Mouse (Mus musculus) liver, embryonic 15.5 days (tissue): ENCODE measurements around the gene Fam185a. TPM values are rescaled to one million over a fixed set of nuclear protein-coding genes. Genes with fewer than 3 reads are reported as not detected.

Source experiments
- ATAC-seq: fragments of 200-750 bp; cut with Nextera tagmentation; 2 replicates; pipeline ENCODE4 v1.8.0; 2017; ENCODE audit warnings: moderate number of reproducible peaks, mild to moderate bottlenecking, moderate library complexity; ENCODE audit not compliant: insufficient read depth
- H3K27ac ChIP-seq: fragments of 300-500 bp; sonication (generic); replicated peaks from 2 replicates; pipeline ENCODE4 v1.5.1; 2015; ENCODE audit warnings: mild to moderate bottlenecking, inconsistent platforms
- H3K27me3 ChIP-seq: fragments of 300-500 bp; sonication (generic); 2 replicates; pipeline ENCODE4 v1.6.1; 2015; ENCODE audit warnings: mild to moderate bottlenecking, inconsistent platforms
- H3K36me3 ChIP-seq: fragments of 300-500 bp; sonication (generic); replicated peaks from 2 replicates; pipeline ENCODE4 v1.6.1; 2015; ENCODE audit warnings: moderate library complexity, mild to moderate bottlenecking, inconsistent platforms
- H3K4me1 ChIP-seq: fragments of 300-500 bp; sonication (generic); replicated peaks from 2 replicates; pipeline ENCODE4 v1.6.1; 2015; ENCODE audit warnings: inconsistent platforms
- H3K4me2 ChIP-seq: fragments of 300-500 bp; sonication (generic); 2 replicates; pipeline ENCODE4 v1.6.1; 2015; ENCODE audit warnings: moderate library complexity, mild to moderate bottlenecking, inconsistent platforms
- H3K4me3 ChIP-seq: fragments of 300-500 bp; sonication (generic); replicated peaks from 2 replicates; pipeline ENCODE4 v1.5.1; 2015; ENCODE audit warnings: mild to moderate bottlenecking, inconsistent platforms
- H3K9ac ChIP-seq: fragments of 300-500 bp; sonication (generic); 2 replicates; pipeline ENCODE4 v1.6.1; 2015; ENCODE audit warnings: moderate library complexity, mild to moderate bottlenecking, inconsistent platforms
- H3K9me3 ChIP-seq: fragments of 300-500 bp; sonication (generic); replicated peaks from 2 replicates; pipeline ENCODE4 v1.6.1; 2016; ENCODE audit warnings: inconsistent platforms
- WGBS: fragments of 180-500 bp; shearing (Covaris S2); methylation state at CpG from one replicate; pipeline ENCODE4 v1.1.7; 2015; ENCODE audit warnings: mixed read lengths; ENCODE audit not compliant: insufficient replicate concordance; 5-methylcytosine and 5-hydroxymethylcytosine counted together
- polyA plus RNA-seq: library from polyadenylated mRNA; unstranded; fragments of >200 nt; fragmentation: Nextera tagmentation; extraction: Ambion mirVana; gene quantifications from 2 replicates; pipeline ENCODE4 v1.2.1, GENCODE M21; 2015

Fam185a gene
- polyA plus RNA-seq, 1 experiment from 2014 or later, result 3.0 TPM

DNA sequence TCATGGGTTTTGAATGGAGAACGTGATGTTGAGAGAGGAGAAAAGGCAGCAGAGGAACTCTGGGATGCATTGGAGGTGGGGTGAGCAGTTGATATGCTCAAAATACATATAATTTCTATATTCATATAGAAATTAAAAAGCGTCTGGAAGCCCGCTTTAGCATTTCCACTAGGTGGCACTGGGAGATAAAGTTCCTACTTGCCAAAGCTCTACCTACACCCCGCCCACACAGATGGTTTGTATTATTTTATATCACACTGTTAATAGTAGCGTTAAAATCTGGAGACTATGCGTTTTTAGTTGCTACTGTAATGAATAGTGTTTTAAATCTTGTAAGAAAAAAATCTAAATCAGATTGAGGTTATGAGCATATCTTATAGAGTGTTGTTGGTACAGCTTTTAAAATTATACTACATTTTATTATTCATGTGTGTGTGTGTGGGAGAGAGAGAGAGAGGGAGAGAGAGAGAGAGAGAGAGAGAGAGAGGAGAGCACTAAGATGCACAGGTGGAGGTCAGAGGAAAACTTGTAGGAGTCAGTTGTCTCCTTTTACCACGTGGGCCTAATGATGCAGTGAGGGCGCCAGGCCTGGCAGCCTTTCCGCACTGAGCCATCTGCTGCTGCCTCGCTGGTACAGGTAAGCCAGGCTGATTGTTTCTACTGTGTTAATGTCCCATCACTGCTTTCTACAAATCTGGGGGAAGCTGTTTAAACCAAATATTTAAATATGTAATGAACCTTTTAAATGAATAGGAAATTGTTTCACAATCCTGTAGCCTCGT is 9.6 kb downstream of the Fam185a start:
- Histone ChIP-seq H3K36me3 (0 out of 2 replicates have a peak, but pooled peaks cover 2% of the 10 kb centered on the region), H3K27ac (no peak overlapping the region), H3K4me1 (0 out of 2 replicates have a peak, but pooled peaks cover under 1% of the 10 kb centered on the region), H3K9ac (no peak overlapping the region), H3K4me3 (no peak overlapping the region), H3K9me3 (no peaks in the 10 kb centered on the region), H3K4me2 (no peak overlapping the region), H3K27me3 (no peaks in the 10 kb centered on the region)
- WGBS, result 73% methylated on average over 11 of the region's 11 CpGs
- no peak for ATAC-seq

DNA sequence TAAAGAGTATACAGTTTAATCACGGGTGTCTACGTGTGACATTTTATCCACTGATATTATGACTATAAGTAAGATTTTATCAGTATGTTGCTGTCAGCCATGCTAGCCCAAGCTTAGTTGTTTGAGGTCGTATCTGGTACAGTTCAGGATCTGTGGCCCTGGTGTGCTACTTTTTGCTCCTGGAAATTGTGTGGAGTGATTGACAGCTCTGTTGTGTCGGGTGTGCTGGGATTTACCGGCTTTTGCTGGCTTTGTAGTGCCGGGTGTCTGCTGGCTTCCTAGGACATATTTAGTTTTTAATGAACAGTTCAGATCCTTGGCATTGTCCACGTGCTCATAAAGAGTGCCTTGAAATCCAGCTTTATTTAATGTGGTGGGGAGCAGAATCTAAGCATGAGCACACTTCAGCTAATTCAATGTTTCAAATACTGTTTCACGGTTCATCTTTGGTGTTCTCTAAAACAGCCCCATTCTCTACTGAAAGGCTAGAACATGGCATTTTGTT is 11.8 kb downstream of the Fam185a start:
- 72% methylated on average over 8 of the region's 8 CpGs for WGBS
- H3K36me3 ChIP-seq, result 0 out of 2 replicates have a peak, but pooled peaks cover 2% of the 10 kb centered on the region
- no peak for ATAC-seq

DNA sequence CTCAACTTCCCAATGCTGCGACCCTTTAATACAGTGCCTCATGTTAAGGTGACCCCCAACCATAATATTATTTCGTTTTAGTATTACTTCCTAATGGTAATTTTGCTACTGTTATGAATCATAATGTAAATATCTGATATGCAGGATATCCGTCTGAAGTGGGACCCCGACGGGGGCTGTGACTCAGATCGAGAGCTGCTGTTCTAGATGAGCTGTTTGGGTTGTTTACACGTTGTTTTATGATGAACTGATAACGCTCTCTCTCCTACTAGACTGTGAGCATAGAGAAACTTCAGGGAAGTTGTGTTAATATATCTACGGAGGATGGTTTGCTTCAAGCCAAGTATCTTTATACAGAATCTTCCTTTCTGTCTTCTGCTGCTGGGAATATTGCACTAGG is 13.7 kb downstream of the Fam185a start:
- no peak overlapping the region for H3K9ac ChIP-seq
- no peaks in the 10 kb centered on the region for H3K9me3 ChIP-seq
- ATAC-seq, result no peak
- H3K27me3 ChIP-seq, result no peaks in the 10 kb centered on the region
- H3K4me2 ChIP-seq, result no peak overlapping the region
- no peak overlapping the region for H3K27ac ChIP-seq
- no peaks in the 10 kb centered on the region for H3K4me1 ChIP-seq
- no peak overlapping the region for H3K4me3 ChIP-seq
- 0 out of 2 replicates have a peak, but pooled peaks cover 2% of the 10 kb centered on the region for H3K36me3 ChIP-seq
- WGBS, result 76% methylated on average over 9 of the region's 9 CpGs

More for the DNA sequence above, 11.8 kb downstream of the Fam185a start:
- Histone ChIP-seq H3K4me2 (no peak overlapping the region), H3K4me1 (no peaks in the 10 kb centered on the region), H3K9ac (no peak overlapping the region), H3K27me3 (no peaks in the 10 kb centered on the region), H3K4me3 (no peak overlapping the region), H3K27ac (no peak overlapping the region), H3K9me3 (no peaks in the 10 kb centered on the region)

DNA sequence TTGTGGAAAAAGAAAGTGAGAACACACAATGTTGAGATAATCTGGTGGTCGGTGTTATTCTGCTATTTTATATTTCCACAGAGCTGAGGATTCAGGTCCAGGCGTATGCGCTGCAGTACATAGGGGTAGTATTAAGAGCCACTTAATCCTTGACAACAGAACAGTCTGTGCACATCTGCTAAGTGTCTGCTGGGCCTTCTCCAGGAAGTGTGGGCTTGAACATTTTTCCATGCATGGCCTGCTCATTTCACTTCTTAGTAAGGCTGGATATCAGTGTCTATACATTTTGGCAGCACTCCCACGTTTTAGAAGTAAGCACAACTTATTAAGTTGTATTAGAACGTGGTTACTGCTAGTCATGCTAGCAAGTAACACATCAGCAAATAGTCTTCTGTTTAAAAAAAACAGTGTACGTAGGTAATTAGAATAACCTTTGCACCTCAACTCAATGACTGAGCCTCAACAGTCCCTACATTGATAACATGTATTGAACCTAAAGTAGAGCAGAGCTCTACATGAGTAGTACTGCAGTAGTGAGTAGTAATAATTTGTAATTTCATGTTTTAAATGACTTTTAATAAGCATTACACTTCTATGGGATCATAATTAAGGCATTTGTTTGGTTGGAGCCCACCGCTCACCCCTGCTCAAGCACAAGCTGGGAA is 14.8 kb downstream of the Fam185a start:
- Histone ChIP-seq H3K36me3 (0 out of 2 replicates have a peak, but pooled peaks cover 2% of the 10 kb centered on the region), H3K27me3 (no peaks in the 10 kb centered on the region), H3K9me3 (no peaks in the 10 kb centered on the region), H3K27ac (no peak overlapping the region), H3K4me2 (no peak overlapping the region), H3K4me1 (no peaks in the 10 kb centered on the region), H3K4me3 (no peak overlapping the region), H3K9ac (no peak overlapping the region)
- WGBS, result 75% methylated on average over 7 of the region's 7 CpGs
- ATAC-seq, result no peak

DNA sequence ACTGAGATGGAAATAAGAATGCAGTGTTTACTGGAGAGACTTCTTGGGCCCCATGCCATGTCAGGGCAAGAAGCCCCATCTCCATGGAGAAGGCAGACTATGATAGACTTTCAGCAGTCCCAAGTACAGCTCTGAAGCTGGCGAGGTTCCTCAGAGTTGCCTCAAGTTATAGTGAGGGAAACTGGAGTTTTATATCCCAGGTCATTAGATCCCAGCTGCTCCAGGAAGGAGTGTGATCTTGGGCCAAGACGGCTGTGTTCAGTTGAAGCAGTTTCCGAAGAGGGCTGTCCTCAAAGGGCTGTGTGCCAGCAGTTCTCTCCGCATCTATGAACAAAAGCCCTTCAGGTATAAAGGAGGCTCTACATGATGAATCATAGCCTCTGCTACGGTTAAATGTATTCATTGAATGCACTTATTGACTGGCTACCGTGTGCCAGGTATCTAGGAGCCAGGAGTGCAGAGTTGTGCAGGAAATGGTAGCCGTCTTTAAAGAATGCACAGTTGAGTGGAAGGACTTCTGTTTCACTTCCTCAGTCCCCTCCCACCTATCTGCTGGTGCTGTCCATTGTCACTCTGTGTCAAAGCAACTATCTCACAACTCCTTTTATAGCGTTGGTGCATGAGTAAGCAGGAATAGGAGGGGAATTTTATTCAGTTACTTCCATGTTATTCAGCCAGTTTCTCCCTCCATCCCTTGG is 16.2 kb downstream of the Fam185a start:
- Histone ChIP-seq H3K4me1 (no peaks in the 10 kb centered on the region), H3K9ac (no peak overlapping the region), H3K27ac (no peak overlapping the region), H3K36me3 (no peaks in the 10 kb centered on the region), H3K27me3 (no peaks in the 10 kb centered on the region), H3K9me3 (no peaks in the 10 kb centered on the region), H3K4me3 (no peak overlapping the region), H3K4me2 (no peak overlapping the region)
- no peak for ATAC-seq
- WGBS, result 64% methylated on average over 8 of the region's 8 CpGs

DNA sequence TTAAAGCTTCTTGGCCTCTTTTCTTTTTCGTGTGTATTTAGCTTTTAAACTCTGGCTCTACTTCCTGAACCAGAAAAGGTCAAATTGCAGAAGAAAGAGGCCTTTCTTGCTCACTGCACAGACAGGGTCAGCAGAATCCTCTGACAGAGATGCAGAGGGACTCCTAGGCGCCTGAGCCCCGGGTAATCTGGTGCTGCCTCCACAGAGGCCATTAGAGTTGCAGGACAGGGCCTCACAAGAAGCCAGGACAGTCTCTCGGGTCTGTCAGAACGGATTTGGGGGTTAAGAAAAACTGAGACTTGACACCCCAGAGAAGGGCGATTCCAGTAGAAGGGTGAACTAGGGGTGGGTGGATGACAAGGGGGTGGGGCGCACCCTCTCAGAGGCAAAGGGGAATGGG is 42.6 kb downstream of the Fam185a start:
- Histone ChIP-seq H3K27me3 (no peaks in the 10 kb centered on the region), H3K4me3 (no peak overlapping the region), H3K4me2 (no peak overlapping the region), H3K9me3 (no peaks in the 10 kb centered on the region), H3K36me3 (no peaks in the 10 kb centered on the region), H3K4me1 (no peaks in the 10 kb centered on the region), H3K9ac (no peak overlapping the region), H3K27ac (no peak overlapping the region)
- 63% methylated on average over 7 of the region's 7 CpGs for whole genome bisulfite sequencing
- no peak for ATAC-seq

DNA sequence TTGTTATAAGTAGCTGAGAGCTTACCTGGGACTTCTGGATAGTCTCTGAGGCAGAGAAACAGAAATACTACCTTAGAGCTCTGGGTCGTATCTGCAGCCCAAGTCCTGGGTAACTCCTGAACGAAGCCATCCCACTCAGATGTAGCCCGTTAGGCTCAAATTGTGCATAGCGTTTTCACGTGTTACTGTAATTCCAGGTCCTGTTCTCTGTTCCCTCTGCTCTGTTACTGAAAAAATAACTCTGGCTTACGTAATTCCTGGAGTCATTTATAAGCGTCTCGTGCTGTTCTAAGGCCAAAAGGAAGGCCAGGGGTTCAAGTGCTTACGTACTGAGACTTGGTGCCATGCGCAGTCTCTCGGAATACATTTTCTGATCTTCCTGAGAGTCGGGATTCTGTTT is 43.3 kb downstream of the Fam185a start:
- Histone ChIP-seq H3K27me3 (no peaks in the 10 kb centered on the region), H3K27ac (no peak overlapping the region), H3K9me3 (no peaks in the 10 kb centered on the region), H3K4me3 (no peak overlapping the region), H3K4me1 (no peaks in the 10 kb centered on the region), H3K9ac (no peak overlapping the region), H3K36me3 (no peaks in the 10 kb centered on the region), H3K4me2 (no peak overlapping the region)
- 82% methylated on average over 12 of the region's 12 CpGs for WGBS
- no peak for ATAC-seq

DNA sequence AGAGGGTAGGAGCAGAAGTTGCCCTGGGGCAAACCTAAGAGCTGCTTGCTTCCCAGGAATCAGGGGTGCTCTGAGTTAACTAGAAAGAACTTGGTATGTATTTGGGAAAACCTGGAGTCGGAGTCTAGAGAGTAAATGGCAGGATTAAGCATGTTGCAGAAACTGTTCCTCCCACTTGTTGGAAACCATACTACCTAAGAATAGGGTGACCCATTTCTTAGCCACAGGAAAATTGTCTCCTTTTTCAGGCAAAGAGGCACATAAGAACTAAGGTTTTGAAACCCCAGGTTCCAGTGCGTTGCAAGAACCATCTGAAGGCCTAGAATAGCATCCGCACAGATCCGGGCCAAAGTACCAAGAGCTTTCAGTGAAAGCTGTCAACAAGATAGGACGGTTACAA is 53.7 kb downstream of the Fam185a start:
- Histone ChIP-seq H3K4me3 (no peak overlapping the region), H3K27ac (no peak overlapping the region), H3K27me3 (no peaks in the 10 kb centered on the region), H3K9ac (no peak overlapping the region), H3K36me3 (0 out of 2 replicates have a peak, but pooled peaks cover 6% of the 10 kb centered on the region), H3K9me3 (no peaks in the 10 kb centered on the region), H3K4me2 (no peak overlapping the region), H3K4me1 (no peaks in the 10 kb centered on the region)
- 80% methylated on average over 5 of the region's 5 CpGs for WGBS
- ATAC-seq, result no peak

DNA sequence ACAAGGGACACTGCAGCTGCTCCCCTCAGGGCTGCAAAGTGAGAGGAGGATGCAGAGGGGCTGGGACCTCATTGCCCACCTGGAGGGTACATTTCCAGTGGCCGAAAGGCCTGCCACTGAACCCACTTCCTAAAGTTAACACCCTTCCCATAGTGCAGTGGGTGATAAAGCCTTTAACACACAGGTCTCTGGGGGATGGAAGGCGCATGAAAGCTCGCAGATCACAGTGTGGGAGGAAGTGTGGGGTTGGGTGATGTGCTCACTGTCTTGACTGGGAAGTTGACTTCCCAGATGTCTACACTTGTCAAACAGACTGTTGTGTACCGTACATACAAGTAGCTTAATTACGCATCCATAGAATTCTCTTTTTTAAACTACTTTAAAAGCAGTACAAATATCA is 55.0 kb downstream of the Fam185a start:
- Histone ChIP-seq H3K4me2 (no peak overlapping the region), H3K4me3 (no peak overlapping the region), H3K27ac (no peak overlapping the region), H3K27me3 (no peaks in the 10 kb centered on the region), H3K36me3 (0 out of 2 replicates have a peak, but pooled peaks cover 6% of the 10 kb centered on the region), H3K9ac (no peak overlapping the region), H3K4me1 (no peaks in the 10 kb centered on the region), H3K9me3 (no peaks in the 10 kb centered on the region)
- no peak for ATAC-seq
- WGBS, result 50% methylated on average over 5 of the region's 5 CpGs

DNA sequence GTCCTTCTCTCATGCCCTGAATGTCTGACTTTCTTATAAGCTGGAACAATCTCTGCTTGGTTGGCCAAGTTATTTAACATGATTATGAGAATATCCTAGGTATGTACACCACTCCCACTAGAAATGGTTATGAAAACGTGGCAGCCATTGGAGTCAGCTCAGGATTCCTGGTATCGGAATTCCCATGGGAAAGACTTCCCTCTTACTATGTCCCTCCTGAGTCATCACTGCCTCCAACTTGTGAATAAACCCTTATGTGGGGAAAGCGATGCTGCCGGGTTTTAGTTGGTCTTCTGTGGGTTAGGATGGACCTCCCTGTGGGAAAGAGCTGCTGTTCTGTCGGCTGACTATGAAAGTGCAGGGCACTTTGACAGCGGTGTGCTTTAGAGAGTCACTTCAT is 56.8 kb downstream of the Fam185a start:
- Histone ChIP-seq H3K36me3 (0 out of 2 replicates have a peak, but pooled peaks cover 6% of the 10 kb centered on the region), H3K4me3 (no peak overlapping the region), H3K9ac (no peak overlapping the region), H3K9me3 (no peaks in the 10 kb centered on the region), H3K27me3 (no peaks in the 10 kb centered on the region), H3K27ac (no peak overlapping the region), H3K4me2 (no peak overlapping the region), H3K4me1 (no peaks in the 10 kb centered on the region)
- 75% methylated on average over 6 of the region's 6 CpGs for WGBS
- ATAC-seq, result no peak
